Mouse (Mus musculus) liver, embryonic 15.5 days (tissue): ENCODE data around the gene Acap2. TPM values are rescaled to one million over a fixed set of nuclear protein-coding genes. Genes with fewer than 3 reads are reported as not detected.

Experiments
- ATAC-seq: fragments of 200-750 bp; cut with Nextera tagmentation; 2 replicates; pipeline ENCODE4 v1.8.0; 2017; ENCODE audit warnings: moderate number of reproducible peaks, mild to moderate bottlenecking, moderate library complexity; ENCODE audit not compliant: insufficient read depth
- H3K27ac ChIP-seq: fragments of 300-500 bp; sonication (generic); replicated peaks from 2 replicates; pipeline ENCODE4 v1.5.1; 2015; ENCODE audit warnings: mild to moderate bottlenecking, inconsistent platforms
- H3K27me3 ChIP-seq: fragments of 300-500 bp; sonication (generic); 2 replicates; pipeline ENCODE4 v1.6.1; 2015; ENCODE audit warnings: mild to moderate bottlenecking, inconsistent platforms
- H3K36me3 ChIP-seq: fragments of 300-500 bp; sonication (generic); replicated peaks from 2 replicates; pipeline ENCODE4 v1.6.1; 2015; ENCODE audit warnings: moderate library complexity, mild to moderate bottlenecking, inconsistent platforms
- H3K4me1 ChIP-seq: fragments of 300-500 bp; sonication (generic); replicated peaks from 2 replicates; pipeline ENCODE4 v1.6.1; 2015; ENCODE audit warnings: inconsistent platforms
- H3K4me2 ChIP-seq: fragments of 300-500 bp; sonication (generic); 2 replicates; pipeline ENCODE4 v1.6.1; 2015; ENCODE audit warnings: moderate library complexity, mild to moderate bottlenecking, inconsistent platforms
- H3K4me3 ChIP-seq: fragments of 300-500 bp; sonication (generic); replicated peaks from 2 replicates; pipeline ENCODE4 v1.5.1; 2015; ENCODE audit warnings: mild to moderate bottlenecking, inconsistent platforms
- H3K9ac ChIP-seq: fragments of 300-500 bp; sonication (generic); 2 replicates; pipeline ENCODE4 v1.6.1; 2015; ENCODE audit warnings: moderate library complexity, mild to moderate bottlenecking, inconsistent platforms
- H3K9me3 ChIP-seq: fragments of 300-500 bp; sonication (generic); replicated peaks from 2 replicates; pipeline ENCODE4 v1.6.1; 2016; ENCODE audit warnings: inconsistent platforms
- WGBS: fragments of 180-500 bp; shearing (Covaris S2); methylation state at CpG from one replicate; pipeline ENCODE4 v1.1.7; 2015; ENCODE audit warnings: mixed read lengths; ENCODE audit not compliant: insufficient replicate concordance; 5-methylcytosine and 5-hydroxymethylcytosine counted together
- polyA plus RNA-seq: library from polyadenylated mRNA; unstranded; fragments of >200 nt; fragmentation: Nextera tagmentation; extraction: Ambion mirVana; gene quantifications from 2 replicates; pipeline ENCODE4 v1.2.1, GENCODE M21; 2015

Acap2 gene
- polyA plus RNA-seq, 1 experiment from 2014 or later = 6.2 TPM

- no peaks in the 10 kb centered on the region for H3K36me3 ChIP-seq
- no peak overlapping the region for H3K4me3 ChIP-seq
- no peaks in the 10 kb centered on the region for H3K9me3 ChIP-seq
- peaks cover 44% of the 10 kb centered on the region for H3K4me1 ChIP-seq
- H3K27me3 ChIP-seq = no peaks in the 10 kb centered on the region
- no peak overlapping the region for H3K27ac ChIP-seq
- no peak for ATAC-seq
- no peak overlapping the region for H3K4me2 ChIP-seq
- no peak overlapping the region for H3K9ac ChIP-seq
Observed at GRCm38 (mm10) chr16:31169596-31169995, 31.4 kb downstream of the Acap2 start.

- ATAC-seq = no peak
- H3K27ac ChIP-seq = no peak overlapping the region
- no peak overlapping the region for H3K9ac ChIP-seq
- no peaks in the 10 kb centered on the region for H3K9me3 ChIP-seq
- H3K4me2 ChIP-seq = no peak overlapping the region
- H3K27me3 ChIP-seq = no peaks in the 10 kb centered on the region
- H3K4me1 ChIP-seq = peaks cover 41% of the 10 kb centered on the region
- no peaks in the 10 kb centered on the region for H3K36me3 ChIP-seq
- WGBS = 53% methylated on average over 7 of the region's 7 CpGs
- H3K4me3 ChIP-seq = no peak overlapping the region
Observed at GRCm38 (mm10) chr16:31167934-31168333, 33.1 kb downstream of the Acap2 start.

- 57% methylated on average over 10 of the region's 10 CpGs for WGBS
- no peaks in the 10 kb centered on the region for H3K36me3 ChIP-seq
- H3K9ac ChIP-seq = no peak overlapping the region
- H3K4me1 ChIP-seq = peaks cover 38% of the 10 kb centered on the region
- H3K27ac ChIP-seq = no peak overlapping the region
- H3K27me3 ChIP-seq = no peaks in the 10 kb centered on the region
- H3K4me2 ChIP-seq = no peak overlapping the region
- no peaks in the 10 kb centered on the region for H3K9me3 ChIP-seq
- ATAC-seq = no peak
- no peak overlapping the region for H3K4me3 ChIP-seq
Observed at GRCm38 (mm10) chr16:31167017-31167887, 33.8 kb downstream of the Acap2 start.

- Histone ChIP-seq H3K36me3 (no peaks in the 10 kb centered on the region), H3K9ac (no peak overlapping the region), H3K27me3 (no peaks in the 10 kb centered on the region), H3K4me3 (no peak overlapping the region), H3K9me3 (no peaks in the 10 kb centered on the region), H3K4me2 (no peak overlapping the region), H3K4me1 (peaks cover 38% of the 10 kb centered on the region), H3K27ac (no peak overlapping the region)
- ATAC-seq = no peak
- 54% methylated on average over 4 of the region's 4 CpGs for WGBS
Observed at GRCm38 (mm10) chr16:31165907-31166306, 35.1 kb downstream of the Acap2 start.

GRCm38 (mm10) chr16:31165467-31165866 lies 35.6 kb downstream of the Acap2 start:
- Histone ChIP-seq H3K4me3 (no peak overlapping the region), H3K9me3 (no peaks in the 10 kb centered on the region), H3K27ac (no peak overlapping the region), H3K27me3 (no peaks in the 10 kb centered on the region), H3K4me2 (no peak overlapping the region), H3K36me3 (no peaks in the 10 kb centered on the region), H3K9ac (no peak overlapping the region), H3K4me1 (peaks cover 38% of the 10 kb centered on the region)
- 69% methylated on average over 4 of the region's 4 CpGs for WGBS
- ATAC-seq = no peak

GRCm38 (mm10) chr16:31164125-31164524 lies 36.9 kb downstream of the Acap2 start:
- WGBS = 73% methylated on average over 4 of the region's 4 CpGs
- no peak for ATAC-seq
- Histone ChIP-seq H3K27ac (no peak overlapping the region), H3K4me2 (no peak overlapping the region), H3K36me3 (no peaks in the 10 kb centered on the region), H3K9ac (no peak overlapping the region), H3K9me3 (no peaks in the 10 kb centered on the region), H3K4me1 (peaks cover 33% of the 10 kb centered on the region), H3K4me3 (no peak overlapping the region), H3K27me3 (no peaks in the 10 kb centered on the region)

- H3K9ac ChIP-seq = no peak overlapping the region
- no peak overlapping the region for H3K27ac ChIP-seq
- H3K4me1 ChIP-seq = 0 out of 2 replicates have a peak, but pooled peaks cover 13% of the 10 kb centered on the region
- no peak overlapping the region for H3K4me3 ChIP-seq
- H3K27me3 ChIP-seq = no peaks in the 10 kb centered on the region
- peaks cover 25% of the 10 kb centered on the region for H3K36me3 ChIP-seq
- no peak overlapping the region for H3K4me2 ChIP-seq
- WGBS = 72% methylated on average over 6 of the region's 6 CpGs
- peaks cover 4% of the 10 kb centered on the region for H3K9me3 ChIP-seq
- ATAC-seq = no peak
Observed at GRCm38 (mm10) chr16:31160486-31160885, 40.6 kb downstream of the Acap2 start.

- WGBS = 62% methylated on average over 2 of the region's 2 CpGs
- Histone ChIP-seq H3K27me3 (no peaks in the 10 kb centered on the region), H3K9ac (no peak overlapping the region), H3K4me3 (no peak overlapping the region), H3K36me3 (peaks cover 34% of the 10 kb centered on the region), H3K4me1 (0 out of 2 replicates have a peak, but pooled peaks cover 5% of the 10 kb centered on the region), H3K4me2 (no peak overlapping the region), H3K9me3 (peaks cover 4% of the 10 kb centered on the region), H3K27ac (no peak overlapping the region)
- ATAC-seq = no peak
Observed at GRCm38 (mm10) chr16:31159491-31159890, 41.6 kb downstream of the Acap2 start.

GRCm38 (mm10) chr16:31149841-31150240 lies 51.2 kb downstream of the Acap2 start:
- H3K4me2 ChIP-seq = no peak overlapping the region
- no peak overlapping the region for H3K27ac ChIP-seq
- H3K4me1 ChIP-seq = no peaks in the 10 kb centered on the region
- H3K27me3 ChIP-seq = no peaks in the 10 kb centered on the region
- WGBS = 75% methylated on average over 4 of the region's 4 CpGs
- no peaks in the 10 kb centered on the region for H3K9me3 ChIP-seq
- H3K36me3 ChIP-seq = peaks cover 10% of the 10 kb centered on the region
- H3K9ac ChIP-seq = no peak overlapping the region
- no peak for ATAC-seq
- no peak overlapping the region for H3K4me3 ChIP-seq

GRCm38 (mm10) chr16:31148891-31149290 lies 52.2 kb downstream of the Acap2 start:
- 68% methylated on average over 6 of the region's 6 CpGs for WGBS
- H3K27me3 ChIP-seq = no peaks in the 10 kb centered on the region

GRCm38 (mm10) chr16:31147766-31148165 lies 53.3 kb downstream of the Acap2 start:
- no peak overlapping the region for H3K27ac ChIP-seq
- no peak overlapping the region for H3K9ac ChIP-seq
- H3K4me3 ChIP-seq = no peak overlapping the region
- no peak for ATAC-seq
- H3K36me3 ChIP-seq = 0 out of 2 replicates have a peak, but pooled peaks cover 5% of the 10 kb centered on the region
- H3K9me3 ChIP-seq = no peaks in the 10 kb centered on the region
- H3K27me3 ChIP-seq = no peaks in the 10 kb centered on the region
- H3K4me1 ChIP-seq = no peaks in the 10 kb centered on the region
- WGBS = 73% methylated on average over 6 of the region's 6 CpGs
- H3K4me2 ChIP-seq = no peak overlapping the region

More at GRCm38 (mm10) chr16:31148891-31149290, 52.2 kb downstream of the Acap2 start:
- no peak for ATAC-seq
- Histone ChIP-seq H3K9ac (no peak overlapping the region), H3K27ac (no peak overlapping the region), H3K36me3 (0 out of 2 replicates have a peak, but pooled peaks cover 5% of the 10 kb centered on the region), H3K9me3 (no peaks in the 10 kb centered on the region), H3K4me3 (no peak overlapping the region), H3K4me1 (no peaks in the 10 kb centered on the region), H3K4me2 (no peak overlapping the region)
